Mouse (Mus musculus): ENCODE measurements around the gene Ube2k. TPM values are rescaled to one million over a fixed set of nuclear protein-coding genes. Genes with fewer than 3 reads are reported as not detected.
A peak's percentile ranks its signal among the peaks of the same experiment; 100 is the strongest.
"Not testable (repeated sequence)": the region's sequence is repeated elsewhere in the genome, so short reads cannot be mapped to it uniquely, and the experiment has no call there.

The Ube2k gene
- total RNA-seq, 2 experiments from 2014 or later: 121 to 127 TPM

- DNase-seq (ENCODE audit: low spot score in 2 of 2): no peak
- no peak overlapping the region for H3K4me3 ChIP-seq
- no peak overlapping the region for H3K27ac ChIP-seq
- no peak for TF ChIP-seq CTCF (conservative IDR thresholded peaks at IDR 0.05)
These were observed 22.3 kb upstream of the Ube2k start for GRCm38 (mm10) chr5:65514635-65515278.

- DNase-seq (ENCODE audit: low spot score in 2 of 2): no peak
- peak; percentile 54 for TF ChIP-seq CTCF (conservative IDR thresholded peaks at IDR 0.05)
These were observed 15.2 kb upstream of the Ube2k start for GRCm38 (mm10) chr5:65521803-65522202.

GRCm38 (mm10) chr5:65524831-65525230, 12.2 kb upstream of the Ube2k start:
- DNase-seq (ENCODE audit: low spot score in 2 of 2): no peak
- H3K27ac ChIP-seq: no peak overlapping the region
- no peak overlapping the region for H3K4me3 ChIP-seq
- TF ChIP-seq CTCF (conservative IDR thresholded peaks at IDR 0.05): no peak

More at GRCm38 (mm10) chr5:65521803-65522202, 15.2 kb upstream of the Ube2k start:
- Histone ChIP-seq H3K27ac (no peak overlapping the region), H3K4me3 (no peak overlapping the region)

GRCm38 (mm10) chr5:65525674-65526443, 11.2 kb upstream of the Ube2k start:
- TF ChIP-seq CTCF (conservative IDR thresholded peaks at IDR 0.05): peak; percentile 36
- no peak for DNase-seq (ENCODE audit: low spot score in 2 of 2)
- H3K4me3 ChIP-seq: no peak overlapping the region
- H3K27ac ChIP-seq: no peak overlapping the region

GRCm38 (mm10) chr5:65531283-65531682, 5.8 kb upstream of the Ube2k start:
- TF ChIP-seq CTCF (conservative IDR thresholded peaks at IDR 0.05): no peak
- DNase-seq (ENCODE audit: low spot score in 2 of 2): no peak
- H3K4me3 ChIP-seq: no peak overlapping the region
- no peak overlapping the region for H3K27ac ChIP-seq

- Histone ChIP-seq H3K4me3 (no peak overlapping the region), H3K27ac (no peak overlapping the region)
- TF ChIP-seq CTCF (conservative IDR thresholded peaks at IDR 0.05): no peak
- no peak for DNase-seq (ENCODE audit: low spot score in 2 of 2)
These were observed 2.5 kb upstream of the Ube2k start for GRCm38 (mm10) chr5:65534496-65534895.

- Histone ChIP-seq H3K4me3 (no peak overlapping the region; the same call in 1 of the 2 replicates), H3K27ac (no peak overlapping the region)
- TF ChIP-seq CTCF (conservative IDR thresholded peaks at IDR 0.05): peak; percentile 85
- peak; percentile 13 to 24 for DNase-seq (ENCODE audit: low spot score in 2 of 2)
These were observed 1.5 kb upstream of the Ube2k start for GRCm38 (mm10) chr5:65535457-65536067.

- Histone ChIP-seq H3K4me3 (peak overlapping the region; percentile 93), H3K27ac (peak overlapping the region; percentile 94)
- DNase-seq (ENCODE audit: low spot score in 2 of 2): not testable (repeated sequence)
These were observed 966 bp upstream of the Ube2k start for GRCm38 (mm10) chr5:65536068-65536465.

GRCm38 (mm10) chr5:65537420-65538071, 513 bp downstream of the Ube2k start:
- no peak for TF ChIP-seq CTCF (conservative IDR thresholded peaks at IDR 0.05)
- peak overlapping the region; percentile 94 for H3K27ac ChIP-seq
- H3K4me3 ChIP-seq: peak overlapping the region; percentile 93
- peak in 1 of 2 experiments; percentile 18 for DNase-seq (ENCODE audit: low spot score in 2 of 2)

GRCm38 (mm10) chr5:65538121-65538520, 1.1 kb downstream of the Ube2k start:
- no peak for TF ChIP-seq CTCF (conservative IDR thresholded peaks at IDR 0.05)
- Histone ChIP-seq H3K27ac (peak overlapping the region; percentile 94), H3K4me3 (peak overlapping the region; percentile 93)
- no peak for DNase-seq (ENCODE audit: low spot score in 2 of 2)

GRCm38 (mm10) chr5:65538829-65539228, 1.8 kb downstream of the Ube2k start:
- no peak for DNase-seq (ENCODE audit: low spot score in 2 of 2)
- H3K4me3 ChIP-seq: peak overlapping the region; percentile 93
- TF ChIP-seq CTCF (conservative IDR thresholded peaks at IDR 0.05): no peak
- H3K27ac ChIP-seq: peak overlapping the region; percentile 94

- no peak for TF ChIP-seq CTCF (conservative IDR thresholded peaks at IDR 0.05)
- Histone ChIP-seq H3K27ac (no peak overlapping the region), H3K4me3 (no peak overlapping the region)
- no peak for DNase-seq (ENCODE audit: low spot score in 2 of 2)
These were observed 2.8 kb downstream of the Ube2k start for GRCm38 (mm10) chr5:65539786-65540185.

- no peak overlapping the region for H3K4me3 ChIP-seq
- DNase-seq (ENCODE audit: low spot score in 2 of 2): no peak
- no peak overlapping the region for H3K27ac ChIP-seq
- TF ChIP-seq CTCF (conservative IDR thresholded peaks at IDR 0.05): no peak
These were observed 4.9 kb downstream of the Ube2k start for GRCm38 (mm10) chr5:65541889-65542288.

Data from layer of hippocampus, adult 2 months (tissue).